Mouse (Mus musculus): ENCODE measurements at regions not wholly inside any gene's neighbourhood (a gene's known extent, or its start where the extent isn't known, plus 50 kb on each side); places are given as distances from the start of the nearest gene placed in this dataset.

- DNase-seq (ENCODE audit: low spot score in 2 of 2) = no peak
These were observed 990.7 kb downstream of the Pdha2 start for GRCm38 (mm10) chr3:140221478-140221877.

- no peak for DNase-seq (ENCODE audit: low spot score in 2 of 2)
These were observed 981.4 kb downstream of the Pdha2 start for GRCm38 (mm10) chr3:140230712-140231111.

GRCm38 (mm10) chr3:140233144-140233543 lies 979.0 kb downstream of the Pdha2 start:
- no peak for DNase-seq (ENCODE audit: low spot score in 2 of 2)

GRCm38 (mm10) chr3:140233809-140234208 lies 978.3 kb downstream of the Pdha2 start:
- no peak for DNase-seq (ENCODE audit: low spot score in 2 of 2)

- DNase-seq (ENCODE audit: low spot score in 2 of 2) = no peak
These were observed 972.9 kb downstream of the Pdha2 start for GRCm38 (mm10) chr3:140239276-140239675.
